Mouse (Mus musculus) thymus, postnatal 36 days (tissue): ENCODE results near the gene Cd47.
A peak's percentile ranks its signal among the peaks of the same experiment; 100 is the strongest.

Experiments used
- DNase-seq, 2 experiments: peaks; one replicate each; pipeline ENCODE4 v3.0.0; 2022; ENCODE audit warnings: mixed read lengths in 2 of 2

Gene Cd47

GRCm38 (mm10) chr16:49799597-49800561 is at the start of gene Cd47:
Gene Cd47 (plus strand): TSS chr16:49800533.
- peak; percentile 37 to 40 for DNase-seq

DNA sequence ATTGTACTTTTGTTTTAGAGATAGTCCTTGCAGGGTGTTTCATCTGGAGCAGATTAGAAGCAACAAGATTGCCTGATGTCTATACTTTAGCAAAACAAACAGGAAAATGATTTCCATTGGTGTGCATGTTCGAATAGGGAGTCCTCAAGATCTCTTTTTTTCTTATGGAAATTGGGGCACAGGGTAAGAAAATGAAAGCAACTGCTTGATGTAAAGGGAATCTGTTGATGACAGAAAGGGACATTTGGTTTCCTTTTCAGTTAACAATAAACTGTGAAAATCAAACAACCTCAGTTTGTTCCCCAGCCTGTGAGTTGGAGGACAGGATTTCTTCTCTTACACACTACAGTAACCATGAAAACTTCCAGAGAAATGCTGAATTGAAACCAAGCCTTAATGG is 47.4 kb upstream of the Cd47 start:
- DNase-seq: no peak

DNA sequence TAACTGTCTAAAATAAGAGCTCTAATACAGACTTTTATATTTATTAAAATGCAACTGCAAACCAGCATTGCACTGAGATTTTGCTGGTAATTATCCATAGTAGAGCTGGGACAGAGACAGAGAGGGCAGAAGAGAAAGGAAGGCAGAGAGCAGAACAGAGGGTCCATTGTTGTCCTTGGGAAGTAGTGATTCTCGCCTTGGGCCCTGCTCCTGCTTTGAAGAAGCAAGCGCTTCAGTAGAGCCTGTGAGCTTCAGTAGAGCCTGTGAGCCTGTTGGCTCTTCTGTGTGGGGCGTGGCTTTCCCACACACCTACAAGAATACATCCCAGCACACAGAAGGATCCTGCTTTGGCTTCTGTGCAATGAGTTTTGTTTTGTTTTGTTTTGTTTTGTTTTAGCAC is 47.0 kb upstream of the Cd47 start:
- no peak for DNase-seq

- DNase-seq: no peak
Measured at GRCm38 (mm10) chr16:49760517-49761203, 39.7 kb upstream of the Cd47 start.

GRCm38 (mm10) chr16:49761981-49762380 is 38.4 kb upstream of the Cd47 start:
- DNase-seq: no peak

DNA sequence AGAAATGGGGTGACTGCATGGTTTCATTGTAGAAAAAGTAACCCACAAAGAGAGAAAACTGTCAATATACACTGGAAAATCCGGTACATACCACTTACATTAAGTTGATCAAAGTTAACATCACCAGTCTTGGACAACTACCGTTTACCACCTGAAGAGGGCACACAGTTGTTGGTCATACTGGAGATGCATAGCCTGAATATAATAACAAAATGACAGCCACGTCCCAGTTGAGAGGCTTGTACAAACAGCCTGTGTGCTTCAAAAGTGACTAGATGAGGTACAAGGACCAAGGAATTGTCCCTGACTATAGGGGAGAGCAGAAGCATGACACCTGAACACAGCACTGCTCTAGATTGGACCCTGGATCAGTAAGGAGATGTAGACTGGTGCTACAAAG is 34.0 kb upstream of the Cd47 start:
- DNase-seq: peak; percentile 56 to 59

GRCm38 (mm10) chr16:49768491-49769031 is 31.8 kb upstream of the Cd47 start:
- no peak for DNase-seq

DNA sequence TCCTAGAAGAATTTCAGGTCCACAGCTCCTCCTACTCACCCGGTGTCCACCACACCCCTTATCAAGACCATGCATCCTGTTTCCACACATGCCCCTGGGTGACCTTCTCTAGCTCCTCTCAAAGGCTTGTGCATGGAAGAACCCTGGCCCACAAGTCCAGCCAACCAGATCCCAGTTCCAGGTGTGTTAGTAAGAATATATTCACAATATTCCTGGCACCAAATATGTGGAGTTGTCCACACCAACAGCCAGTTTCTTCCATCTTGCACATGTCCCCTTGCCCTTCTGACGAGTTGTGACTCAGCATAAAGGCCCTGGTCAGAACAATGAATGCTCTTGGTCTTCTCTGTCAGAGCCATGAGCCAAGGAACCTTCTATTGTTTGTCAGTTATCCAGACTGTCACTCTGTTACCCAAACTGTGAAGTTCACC is 30.5 kb upstream of the Cd47 start:
- no peak for DNase-seq

DNA sequence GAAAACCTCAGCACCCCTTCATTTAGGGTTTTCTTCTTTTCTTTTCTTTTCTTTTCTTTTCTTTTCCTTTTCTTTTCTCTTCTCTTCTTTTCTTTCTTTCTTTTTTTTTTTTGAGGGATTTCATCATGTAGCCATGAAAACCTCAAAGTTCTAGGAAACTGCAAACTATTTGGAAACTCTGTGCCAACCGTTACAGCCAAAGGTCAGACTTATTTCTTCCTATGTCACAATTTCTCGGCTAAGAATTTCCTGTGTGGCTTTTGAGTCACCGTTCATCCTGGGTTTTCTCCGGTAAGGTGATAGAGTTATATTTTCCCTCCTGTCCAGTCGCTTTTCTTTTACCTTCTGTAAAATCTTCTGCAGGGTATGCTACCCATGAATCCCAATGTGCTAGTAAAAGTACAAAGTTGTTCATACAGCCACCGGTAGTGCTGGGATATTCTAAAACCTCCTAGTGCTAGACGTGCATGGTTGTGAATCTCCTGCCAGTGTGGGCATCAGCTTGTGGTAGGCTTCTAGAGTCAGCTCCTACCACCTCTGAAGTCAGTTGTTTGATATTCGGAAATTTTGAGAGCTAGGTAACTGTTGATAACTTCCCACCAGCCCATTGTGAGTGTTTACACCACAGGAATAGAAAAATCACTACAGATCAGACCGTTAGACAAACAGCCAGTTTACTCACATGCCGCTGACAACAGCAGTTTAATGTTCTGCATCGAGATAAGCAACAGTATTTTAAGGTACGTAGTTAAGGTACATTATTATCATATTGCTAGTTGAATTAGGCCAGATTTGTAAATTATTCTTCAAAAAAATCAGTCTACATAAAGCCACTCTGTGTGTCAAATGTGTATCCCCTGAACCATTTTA is 29.8 kb upstream of the Cd47 start:
- no peak for DNase-seq

DNA sequence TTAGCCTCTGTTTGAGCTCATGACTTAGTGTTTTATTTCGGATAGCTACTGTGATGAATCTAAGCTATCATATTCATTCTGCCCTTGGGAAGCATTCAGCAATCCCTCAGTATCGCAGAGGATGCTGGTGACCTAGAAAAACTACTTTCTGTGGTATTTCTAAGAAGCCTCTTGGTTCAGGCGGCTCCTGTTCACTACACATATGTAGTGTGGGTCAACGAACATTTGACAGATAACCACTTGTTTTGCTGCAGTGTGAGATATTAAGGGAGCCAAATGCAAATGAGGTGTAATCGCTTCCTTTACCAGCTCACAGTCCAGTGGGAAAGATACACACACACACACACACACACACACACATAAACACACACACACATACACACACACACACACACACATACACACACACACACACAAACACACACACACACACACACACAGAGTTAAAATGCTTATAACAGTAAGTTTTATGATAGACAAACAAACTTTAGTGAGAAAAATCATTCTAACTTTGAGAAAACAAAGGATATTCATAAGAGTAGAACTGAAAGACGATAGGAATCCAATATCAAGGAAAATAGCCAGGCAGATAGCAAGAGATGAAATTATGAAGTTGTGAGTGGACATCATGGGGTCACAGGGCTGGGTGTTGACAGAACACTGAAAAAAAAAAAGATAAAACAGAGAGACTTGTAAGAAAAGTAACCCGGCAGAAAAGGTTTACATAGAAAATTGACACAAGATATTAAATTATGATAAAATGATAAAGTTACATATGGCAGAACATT is 28.5 kb upstream of the Cd47 start:
- no peak for DNase-seq

DNA sequence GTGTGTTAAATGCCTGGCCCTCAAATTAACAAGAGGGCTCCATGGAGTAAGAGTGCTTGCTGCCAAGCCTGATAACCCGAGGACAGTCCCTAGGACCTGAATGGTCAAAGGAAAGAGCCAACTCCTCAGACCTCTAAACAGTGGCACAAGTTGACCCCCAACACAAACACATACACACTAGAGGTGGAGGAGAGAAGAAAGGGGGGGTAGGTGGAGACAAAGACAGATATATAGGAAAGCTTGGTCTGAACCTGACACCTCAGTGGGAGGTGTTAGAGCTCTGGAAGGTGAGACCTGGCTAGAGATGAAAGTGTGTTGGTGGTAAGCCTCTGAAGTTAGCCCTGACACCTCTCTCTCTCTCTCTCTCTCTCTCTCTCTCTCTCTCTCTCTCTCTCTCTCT is 27.8 kb upstream of the Cd47 start:
- no peak for DNase-seq

DNA sequence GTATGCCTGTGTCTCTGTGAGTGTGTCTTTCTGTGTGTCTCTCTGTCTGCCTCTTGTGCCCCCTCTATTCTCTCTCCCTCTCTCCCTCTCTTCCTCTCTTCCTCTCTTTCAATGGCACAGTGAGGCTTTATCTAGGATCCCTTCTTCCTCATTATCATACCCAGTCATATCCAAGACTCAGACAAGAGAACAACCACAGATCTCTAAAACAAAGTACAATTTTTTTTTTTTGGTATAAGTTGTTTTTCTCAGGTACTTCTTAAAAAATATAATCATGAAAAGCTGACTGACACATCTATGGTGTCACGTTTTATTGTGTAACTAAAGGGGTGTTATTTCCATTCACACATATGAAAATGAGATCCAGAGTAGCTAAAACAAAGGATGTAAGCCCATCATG is 27.3 kb upstream of the Cd47 start:
- no peak for DNase-seq

GRCm38 (mm10) chr16:49774059-49775001 is 26.0 kb upstream of the Cd47 start:
- no peak for DNase-seq

DNA sequence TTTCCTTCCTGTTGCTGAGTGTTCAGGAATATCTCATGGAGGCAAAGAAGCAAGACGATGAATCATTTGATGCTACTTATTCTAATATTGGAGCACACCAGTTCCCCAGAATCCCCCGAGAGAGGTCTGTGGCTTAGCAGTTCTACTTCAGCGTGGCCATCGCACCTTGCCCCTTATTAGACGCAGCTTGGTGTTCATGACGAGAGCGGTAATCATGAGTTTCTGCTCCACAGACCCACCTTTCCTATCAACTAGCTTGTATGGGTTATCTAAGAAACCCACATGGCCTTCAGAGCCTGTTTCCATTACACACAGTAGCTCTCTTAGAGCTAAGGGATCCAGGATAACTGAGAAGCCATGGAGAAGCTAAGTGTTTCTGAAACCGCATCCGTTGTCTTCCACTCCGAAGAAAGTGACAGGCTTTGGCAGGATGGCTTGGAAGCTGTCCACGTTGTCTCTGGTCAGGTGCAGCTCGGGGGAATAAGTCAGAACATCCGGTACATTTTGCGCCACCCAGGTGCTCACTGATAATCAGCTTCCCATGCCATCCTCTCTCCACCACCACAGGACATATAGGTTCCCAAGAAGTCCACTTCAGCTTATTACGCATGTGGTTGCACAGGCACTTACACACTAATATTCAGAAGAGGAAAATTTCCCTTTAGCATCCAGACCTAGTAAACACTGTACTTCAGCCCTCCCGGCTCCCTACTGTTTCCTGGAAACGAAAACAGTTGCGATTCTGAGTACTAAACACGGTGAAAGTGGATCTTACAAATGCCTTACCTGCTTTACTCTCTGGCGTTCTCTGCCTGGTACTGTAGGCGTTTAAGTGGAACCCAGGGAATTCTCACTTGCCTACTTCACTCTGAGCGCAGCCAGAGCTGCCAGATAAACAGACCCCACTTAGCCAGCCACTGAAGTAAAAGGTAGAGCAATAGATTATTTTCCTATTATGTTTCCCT is 25.0 kb upstream of the Cd47 start:
- DNase-seq: no peak

DNA sequence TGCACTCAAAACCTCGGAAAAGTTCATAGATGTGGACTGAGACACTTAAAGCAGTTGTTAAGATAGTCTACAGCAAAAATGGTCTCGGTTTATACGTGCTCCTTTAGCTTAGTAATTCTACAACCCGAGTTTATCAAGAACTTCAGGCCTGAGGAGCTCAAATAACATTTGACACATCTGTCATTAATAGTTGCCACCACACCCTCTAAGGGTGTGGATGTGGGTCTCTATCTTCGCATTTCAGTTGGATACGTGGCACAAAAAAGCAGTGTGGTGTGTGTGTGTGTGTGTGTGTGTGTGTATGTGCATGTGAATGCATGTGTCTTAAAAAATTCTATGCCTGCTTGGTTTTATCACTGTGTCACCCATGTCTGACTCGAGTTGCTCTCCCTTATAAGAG is 23.4 kb upstream of the Cd47 start:
- DNase-seq: no peak

GRCm38 (mm10) chr16:49781556-49782156 is 18.7 kb upstream of the Cd47 start:
- DNase-seq: no peak

GRCm38 (mm10) chr16:49783369-49783768 is 17.0 kb upstream of the Cd47 start:
- DNase-seq: no peak

GRCm38 (mm10) chr16:49786116-49786515 is 14.2 kb upstream of the Cd47 start:
- no peak for DNase-seq

DNA sequence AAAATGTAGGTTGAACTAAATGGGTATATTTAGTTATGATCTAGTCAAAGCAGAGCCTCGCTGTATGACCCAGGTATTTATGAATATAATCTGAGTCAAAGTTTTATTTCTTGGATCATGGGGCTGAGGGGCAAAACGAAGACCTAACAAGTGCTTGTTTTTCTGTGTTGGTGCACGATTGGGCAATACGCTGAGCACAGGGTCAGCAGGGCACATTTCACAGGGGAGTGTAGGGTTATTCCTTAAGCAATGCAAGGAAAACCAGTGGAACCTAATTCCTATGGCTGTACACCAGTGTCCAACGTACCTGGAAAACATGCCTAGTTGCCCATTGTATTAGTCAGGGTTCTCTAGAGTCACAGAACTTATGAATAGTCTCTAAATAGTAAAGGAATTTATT is 12.6 kb upstream of the Cd47 start:
- DNase-seq: no peak
